Mouse (Mus musculus): ENCODE measurements at regions not wholly inside any gene's neighbourhood (a gene's known extent, or its start where the extent isn't known, plus 50 kb on each side); places are given as distances from the start of the nearest gene placed in this dataset.

- DNase-seq = no peak
These were observed 279.8 kb upstream of the Mad2l1 start for GRCm38 (mm10) chr6:66255378-66255777.

- DNase-seq = no peak
These were observed 271.8 kb upstream of the Mad2l1 start for GRCm38 (mm10) chr6:66263429-66263828.

- DNase-seq = no peak
These were observed 271.3 kb upstream of the Mad2l1 start for GRCm38 (mm10) chr6:66263918-66264317.

- no peak for DNase-seq
These were observed 266.8 kb upstream of the Mad2l1 start for GRCm38 (mm10) chr6:66268427-66268826.

- no peak for DNase-seq
These were observed 263.6 kb upstream of the Mad2l1 start for GRCm38 (mm10) chr6:66271414-66272206.

DNA sequence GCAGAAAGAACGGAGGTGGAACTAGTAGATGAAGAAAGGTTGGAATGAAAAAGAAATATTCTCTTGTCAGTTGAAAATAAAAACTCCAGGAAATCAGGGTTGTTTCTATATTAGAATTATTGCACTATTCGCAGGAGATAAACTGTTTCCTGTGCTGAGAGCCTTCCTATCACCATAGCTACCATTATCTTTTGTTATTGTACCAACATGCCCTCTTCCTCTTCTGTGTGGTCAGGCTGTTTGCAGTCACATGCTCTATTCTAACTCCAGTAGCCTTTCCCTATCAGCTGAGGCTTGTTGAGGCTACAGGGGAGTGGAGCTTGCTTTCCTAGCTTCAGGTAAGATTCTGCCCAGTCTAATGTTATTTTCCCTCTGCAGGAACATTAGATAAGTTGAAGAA lies 263.0 kb upstream of the Mad2l1 start:
- no peak for DNase-seq

DNA sequence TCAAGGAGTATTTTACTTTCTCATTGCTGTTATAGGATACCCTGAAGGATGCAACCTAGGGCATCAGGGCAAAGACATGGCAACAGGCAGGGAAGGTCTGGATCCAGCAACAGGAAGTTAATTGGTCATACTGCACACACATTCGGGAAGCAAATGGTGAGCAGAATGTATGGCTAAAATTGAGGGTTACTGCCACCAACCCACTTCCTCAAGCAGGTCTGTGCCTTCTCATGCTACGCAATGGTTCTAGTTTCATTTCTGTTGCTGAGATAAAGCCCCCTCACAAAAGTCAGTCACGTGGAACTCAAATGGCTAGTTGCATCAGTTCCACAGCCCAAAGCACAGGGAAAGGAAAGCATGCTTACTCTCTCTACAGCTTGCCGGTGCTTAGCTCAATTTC lies 260.5 kb upstream of the Mad2l1 start:
- no peak for DNase-seq

DNA sequence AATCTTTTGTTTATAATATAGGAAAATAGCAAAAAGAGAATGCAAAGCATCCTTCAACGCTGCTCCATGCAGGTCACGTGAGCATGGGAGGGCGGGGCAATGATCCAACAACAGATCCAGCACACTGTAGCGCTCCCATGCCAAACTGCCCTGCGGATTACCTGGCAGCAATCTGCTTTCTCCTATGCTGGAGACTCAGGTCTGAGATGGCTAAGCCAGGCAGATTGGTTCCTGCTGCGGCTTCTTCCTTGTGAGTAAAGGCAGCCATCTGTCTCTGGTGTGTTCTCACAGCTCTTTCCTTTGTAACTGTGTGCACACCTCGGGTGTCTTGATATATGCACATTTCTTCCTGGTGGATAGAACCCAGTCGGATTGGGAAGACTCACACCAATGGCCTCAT lies 254.5 kb upstream of the Mad2l1 start:
- no peak for DNase-seq

- no peak for DNase-seq
These were observed 252.5 kb upstream of the Mad2l1 start for GRCm38 (mm10) chr6:66282566-66283115.

DNA sequence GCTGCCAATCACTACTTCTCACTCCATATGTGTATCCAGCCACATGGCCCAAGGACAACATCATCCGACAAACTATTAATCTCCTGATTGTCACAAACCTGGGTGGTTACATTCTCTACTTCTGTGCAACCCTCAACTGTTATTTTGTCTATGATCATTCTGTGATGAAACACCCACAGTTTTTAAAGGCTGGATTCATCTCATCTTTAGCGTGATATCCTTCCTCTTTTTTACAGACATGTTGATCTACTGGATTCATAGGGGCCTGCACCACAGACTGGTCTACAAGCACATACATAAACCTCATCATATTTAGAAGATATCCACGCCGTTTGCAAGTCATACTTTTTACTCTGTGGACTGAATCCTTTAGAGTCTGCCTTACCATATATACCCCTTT lies 251.7 kb upstream of the Mad2l1 start:
- no peak for DNase-seq

- no peak for DNase-seq
These were observed 247.6 kb upstream of the Mad2l1 start for GRCm38 (mm10) chr6:66287607-66288006.

DNA sequence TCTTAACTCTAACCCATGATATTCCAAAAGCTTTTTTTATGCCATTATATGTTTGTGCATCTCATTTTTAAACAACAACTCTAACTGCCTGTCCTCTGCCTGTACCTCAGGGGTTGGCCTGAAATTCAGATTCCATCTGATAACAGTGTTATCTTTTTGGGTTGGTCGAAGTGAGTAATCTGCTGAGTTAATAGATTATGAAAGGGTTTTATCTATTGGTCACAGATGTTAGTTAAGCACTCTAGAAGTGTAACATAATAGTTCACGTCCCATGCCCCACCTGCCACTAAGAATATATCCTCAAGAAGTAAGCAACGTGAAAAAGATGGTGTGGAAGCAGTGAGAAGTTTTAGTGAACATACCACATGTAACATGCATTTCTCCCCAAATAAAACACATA lies 246.0 kb upstream of the Mad2l1 start:
- DNase-seq = no peak

GRCm38 (mm10) chr6:66291576-66291975 lies 243.6 kb upstream of the Mad2l1 start:
- DNase-seq = no peak

DNA sequence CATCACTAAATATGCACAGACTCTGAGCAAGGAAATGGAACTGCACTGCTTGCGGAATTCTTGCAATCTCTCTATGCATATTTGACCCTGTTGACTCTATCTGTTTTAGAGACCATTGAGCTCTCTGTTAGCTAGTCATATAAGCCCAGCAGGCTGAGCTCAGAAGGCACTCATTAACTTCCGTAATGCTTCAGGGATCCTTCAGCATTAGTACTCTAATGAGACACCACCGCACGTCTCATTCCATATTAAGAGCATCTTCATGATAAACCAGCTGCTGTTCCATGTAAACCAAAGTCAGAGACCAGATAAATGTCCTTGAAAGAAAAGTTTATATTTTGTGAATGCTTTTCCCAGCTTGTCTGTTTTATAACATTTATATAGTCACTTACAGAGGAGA lies 237.1 kb upstream of the Mad2l1 start:
- no peak for DNase-seq

- no peak for DNase-seq
These were observed 235.0 kb upstream of the Mad2l1 start for GRCm38 (mm10) chr6:66300189-66300588.

DNA sequence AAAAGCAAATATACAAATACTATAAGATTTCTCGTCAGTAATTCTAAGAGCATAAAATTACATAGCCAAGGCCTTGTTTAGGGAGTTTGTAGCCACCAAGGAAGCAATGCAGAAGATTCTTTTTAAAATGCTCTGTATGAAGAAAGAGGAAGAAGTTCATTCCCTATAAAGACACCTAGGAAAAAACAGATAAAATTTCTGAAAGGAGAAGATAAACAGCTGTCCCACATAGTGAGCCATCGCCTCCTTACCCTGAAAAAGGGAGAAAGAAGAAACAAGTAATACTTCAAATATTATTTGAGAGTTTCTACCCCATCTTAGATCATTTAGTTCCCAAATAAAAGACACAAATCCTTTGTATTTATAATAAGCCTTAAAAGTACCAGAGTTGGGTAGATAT lies 190.3 kb upstream of the Mad2l1 start:
- DNase-seq = no peak

GRCm38 (mm10) chr6:66347356-66347755 lies 187.8 kb upstream of the Mad2l1 start:
- DNase-seq = no peak

GRCm38 (mm10) chr6:66361130-66361529 lies 174.1 kb upstream of the Mad2l1 start:
- DNase-seq = peak; percentile 16

GRCm38 (mm10) chr6:66367263-66367662 lies 167.9 kb upstream of the Mad2l1 start:
- DNase-seq = peak; percentile 43

DNA sequence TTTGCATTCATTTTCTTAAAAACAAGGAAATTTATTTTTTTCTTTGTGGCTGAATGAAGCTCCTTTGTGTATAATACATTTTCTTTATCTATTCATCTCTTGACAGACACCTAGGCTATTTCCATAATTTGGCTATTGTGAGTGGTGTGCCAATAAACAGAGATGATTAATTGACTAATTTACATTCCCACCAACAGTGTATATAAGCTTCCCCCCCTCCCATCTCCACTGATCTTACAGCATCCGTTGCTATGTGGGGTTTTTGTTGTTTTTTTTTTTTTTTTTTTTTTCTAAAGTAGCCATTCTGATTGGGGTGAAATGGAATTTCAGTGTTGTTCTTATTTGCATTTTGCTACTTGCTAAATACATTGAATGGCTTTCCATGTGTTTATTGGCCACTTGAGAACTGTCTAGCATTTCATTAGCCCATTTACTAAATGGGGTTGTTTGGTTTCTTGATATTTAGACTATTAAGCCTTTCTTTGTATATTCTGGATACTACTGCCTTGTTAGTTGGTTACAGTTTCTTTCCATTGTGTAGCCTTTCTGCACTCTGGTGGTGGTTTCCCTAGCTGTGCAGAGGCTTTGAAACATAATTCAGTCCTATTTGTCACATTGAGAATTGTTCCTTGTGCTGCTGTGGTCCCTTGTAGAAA lies 153.8 kb upstream of the Mad2l1 start:
- DNase-seq = peak; percentile 75

GRCm38 (mm10) chr6:66382347-66383010 lies 152.7 kb upstream of the Mad2l1 start:
- no peak for DNase-seq

GRCm38 (mm10) chr6:66395147-66395546 lies 140.0 kb upstream of the Mad2l1 start:
- no peak for DNase-seq

GRCm38 (mm10) chr6:66397411-66397810 lies 137.8 kb upstream of the Mad2l1 start:
- no peak for DNase-seq

- no peak for DNase-seq
These were observed 136.5 kb upstream of the Mad2l1 start for GRCm38 (mm10) chr6:66398674-66399073.

All from retina, postnatal 1 day (tissue).